Mouse (Mus musculus): ENCODE measurements around the gene Pacsin1. TPM values are rescaled to one million over a fixed set of nuclear protein-coding genes. Genes with fewer than 3 reads are reported as not detected.
"Not testable (repeated sequence)": the region's sequence is repeated elsewhere in the genome, so short reads cannot be mapped to it uniquely, and the experiment has no call there.

Pacsin1 gene
- total RNA-seq, 1 experiment from 2014 or later: 4.5 TPM

- DNase-seq: not testable (repeated sequence)
These were observed 19.8 kb upstream of the Pacsin1 start for GRCm38 (mm10) chr17:27635575-27635903.

GRCm38 (mm10) chr17:27636132-27637020, 18.9 kb upstream of the Pacsin1 start, which contains the start of gene Rps10:
Gene Rps10, minus strand, starts transcription at chr17:27636669.
- no peak for DNase-seq

DNA sequence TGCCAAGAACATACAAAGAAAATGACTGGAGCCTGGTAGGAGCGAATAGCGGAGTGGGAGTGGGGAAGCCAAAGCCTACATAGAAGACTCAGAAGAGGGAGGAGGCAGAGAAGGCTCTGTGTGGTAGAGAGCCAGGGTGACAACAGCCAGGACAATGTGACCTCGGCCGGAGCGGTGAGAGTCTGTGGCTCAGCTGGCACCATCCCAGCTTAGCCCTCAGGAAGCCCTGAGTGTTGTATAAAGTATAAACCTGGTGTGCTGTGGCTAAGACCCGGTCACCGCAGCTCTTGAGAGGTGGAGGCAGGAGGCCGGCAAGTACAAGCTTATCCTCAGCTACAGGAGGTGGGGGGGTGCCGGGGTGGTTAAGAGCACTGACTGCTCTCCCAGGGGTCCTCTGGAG, 18.0 kb upstream of the Pacsin1 start:
- peak; percentile 62 for DNase-seq

GRCm38 (mm10) chr17:27638921-27639332, 16.4 kb upstream of the Pacsin1 start:
- DNase-seq: no peak

- DNase-seq: not testable (repeated sequence)
These were observed 15.5 kb upstream of the Pacsin1 start for GRCm38 (mm10) chr17:27639851-27640250.

DNA sequence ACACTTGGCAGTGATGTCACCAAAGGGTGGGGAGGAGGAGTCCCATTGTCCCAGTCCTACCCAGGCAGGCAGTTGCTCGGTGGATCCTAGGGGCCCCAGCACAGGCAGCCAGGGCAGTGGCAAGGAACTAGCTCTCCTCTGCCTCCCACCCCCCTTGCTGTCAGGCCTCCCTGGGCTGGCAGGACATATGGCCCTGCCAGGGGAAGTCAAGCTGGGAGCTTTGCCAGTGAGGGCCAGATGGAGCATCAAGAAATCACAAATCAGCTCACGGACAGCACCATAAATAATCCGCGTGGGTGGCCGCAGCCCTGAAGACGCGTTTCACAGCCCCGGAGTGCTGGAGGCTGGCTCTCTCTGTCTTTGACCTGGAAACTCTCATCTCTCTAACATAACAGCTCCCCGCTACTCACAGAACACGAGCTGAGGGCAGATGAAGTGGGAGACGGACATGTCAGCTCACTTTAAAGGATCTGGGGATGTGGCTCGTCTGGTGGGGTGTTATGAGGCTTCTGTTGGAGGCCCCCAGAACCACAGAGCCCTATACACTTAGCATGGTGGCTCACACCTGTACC, 12.7 kb upstream of the Pacsin1 start:
- DNase-seq: peak; percentile 83

DNA sequence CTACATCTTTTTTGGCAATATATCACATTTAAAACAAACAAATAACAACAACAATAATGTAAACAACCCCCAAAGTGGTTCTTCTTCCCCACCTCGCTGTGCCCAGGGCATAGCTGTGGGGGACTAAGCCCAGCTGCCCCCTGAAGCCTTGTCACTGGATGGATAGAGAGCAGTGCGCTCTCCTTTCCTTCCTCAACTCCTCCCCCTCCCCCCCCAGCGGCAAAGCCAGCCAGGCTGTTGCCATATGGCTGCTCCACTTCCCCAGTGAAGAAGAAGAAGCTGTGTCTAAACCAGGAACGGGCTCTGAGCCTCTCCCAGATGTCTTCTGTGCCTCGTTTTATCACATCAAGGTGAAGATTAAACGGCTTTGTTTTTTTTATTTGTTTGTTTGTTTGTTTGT, 12.2 kb upstream of the Pacsin1 start:
- no peak for DNase-seq

DNA sequence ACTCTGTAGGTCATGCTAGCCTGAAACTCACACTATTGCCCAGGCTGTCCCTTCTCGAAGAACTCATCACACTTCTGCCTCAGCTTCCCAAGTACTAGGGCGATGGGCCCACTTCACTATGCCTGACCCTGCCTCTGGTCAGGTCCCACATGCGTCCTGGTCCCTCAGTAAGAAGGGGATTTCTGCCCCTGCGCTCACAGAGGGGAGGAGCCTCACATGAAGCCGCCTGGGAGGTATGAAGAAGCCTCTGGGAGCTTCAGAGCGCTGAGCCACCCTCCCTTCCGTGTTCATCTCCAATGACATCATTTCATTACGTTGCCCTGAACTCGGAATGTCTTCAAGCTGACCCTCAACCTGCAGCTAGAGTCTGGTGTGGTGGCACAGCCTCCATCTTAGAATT, 11.6 kb upstream of the Pacsin1 start:
- DNase-seq: no peak

DNA sequence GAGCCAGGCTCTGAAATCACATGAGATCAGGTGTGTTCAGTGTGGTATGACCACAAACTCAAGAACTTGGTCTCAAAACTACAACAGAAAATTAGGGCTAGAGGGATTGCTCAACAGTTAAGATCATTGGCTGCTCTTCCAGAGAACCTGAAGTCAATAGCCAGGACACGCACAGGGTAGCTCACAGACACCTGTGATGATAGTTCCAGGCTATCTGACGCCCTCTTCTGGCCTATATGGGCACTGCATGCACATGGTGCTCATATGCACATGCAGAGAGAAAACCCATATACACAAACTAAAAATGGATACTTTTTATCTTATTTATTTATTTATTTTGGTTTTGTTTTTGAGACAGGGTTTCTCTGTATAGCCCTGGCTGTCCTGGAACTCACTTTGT, 10.7 kb upstream of the Pacsin1 start:
- no peak for DNase-seq

- DNase-seq: no peak
These were observed 9.5 kb upstream of the Pacsin1 start for GRCm38 (mm10) chr17:27645807-27646206.

- DNase-seq: peak; percentile 81
These were observed 5.1 kb upstream of the Pacsin1 start for GRCm38 (mm10) chr17:27650160-27650559.

DNA sequence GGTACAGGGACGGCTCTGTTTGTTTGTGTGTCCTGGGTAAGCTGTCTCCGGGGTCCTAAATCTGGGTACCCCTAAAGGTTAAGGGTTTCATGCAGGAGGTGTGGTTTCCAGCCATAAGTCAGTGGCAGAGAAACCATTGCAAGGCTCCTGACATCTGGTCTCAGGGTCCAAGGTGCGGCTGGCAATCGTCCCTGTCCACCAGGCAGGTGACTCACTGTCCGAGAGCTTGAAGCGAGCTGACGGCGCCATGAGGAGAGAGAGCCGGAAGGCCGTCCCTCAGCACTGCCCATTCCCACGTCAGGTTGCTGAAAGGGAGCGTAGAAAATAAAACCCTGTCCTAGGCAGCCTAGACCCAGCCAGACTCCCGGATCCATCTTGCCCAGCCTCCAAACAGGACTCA, 4.7 kb upstream of the Pacsin1 start:
- peak; percentile 42 for DNase-seq

DNA sequence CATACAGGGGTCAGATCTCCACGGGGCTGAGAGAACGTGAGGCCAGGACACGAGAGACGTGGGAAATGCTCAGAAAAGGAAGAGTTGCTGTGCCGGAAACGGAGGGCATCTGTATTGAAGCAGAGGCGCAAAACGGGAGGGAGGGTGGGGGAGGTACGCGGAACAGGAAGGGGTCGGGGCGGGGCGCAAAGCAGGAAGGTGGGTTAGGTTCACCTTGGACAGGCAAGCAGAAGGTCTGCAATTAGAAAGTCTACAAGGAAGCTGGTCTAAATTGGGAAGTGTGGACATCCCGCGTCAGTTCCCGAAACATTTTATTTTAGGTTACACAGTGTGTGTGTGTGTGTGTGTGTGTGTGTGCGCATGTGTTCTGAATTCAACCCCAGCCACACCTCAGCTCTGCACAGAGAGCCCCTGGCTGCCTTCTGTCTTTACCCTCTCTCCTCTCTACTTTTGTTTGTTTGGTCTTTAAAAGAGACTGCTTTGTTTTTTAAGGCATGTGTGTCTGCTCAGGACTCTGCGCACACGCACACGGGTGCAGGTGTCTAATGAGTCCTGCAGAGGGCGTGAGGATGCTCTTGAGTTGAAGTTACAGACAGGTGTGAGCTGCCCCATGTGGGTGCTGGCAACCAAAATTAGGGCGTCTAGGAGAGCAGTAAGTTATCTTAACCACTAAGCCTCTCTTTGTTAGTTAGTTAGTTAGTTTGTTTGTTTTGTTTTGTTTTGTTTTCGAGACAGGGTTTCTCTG, 3.1 kb upstream of the Pacsin1 start:
- DNase-seq: no peak

GRCm38 (mm10) chr17:27653253-27653959, 1.9 kb upstream of the Pacsin1 start:
- DNase-seq: no peak

DNA sequence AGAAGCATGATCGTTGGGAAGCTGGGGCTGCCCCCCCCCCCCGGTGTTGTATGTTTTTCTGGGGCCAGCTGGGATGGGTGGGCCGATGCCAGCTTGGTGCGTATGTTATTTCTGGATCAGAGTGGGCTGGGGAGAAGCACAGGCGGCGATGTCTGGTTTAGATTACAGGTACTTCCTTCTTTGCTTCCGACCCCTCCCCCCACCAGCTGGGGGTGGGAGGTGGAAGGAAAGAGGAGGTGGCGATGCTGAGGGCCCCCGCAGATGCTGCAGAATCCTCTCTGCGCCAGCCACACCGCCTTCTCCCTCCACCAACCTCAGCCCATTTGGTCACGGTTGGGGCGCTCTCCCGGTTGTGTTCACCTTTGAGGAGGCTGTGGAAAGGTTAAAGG, 696 bp downstream of the Pacsin1 start:
- no peak for DNase-seq

DNA sequence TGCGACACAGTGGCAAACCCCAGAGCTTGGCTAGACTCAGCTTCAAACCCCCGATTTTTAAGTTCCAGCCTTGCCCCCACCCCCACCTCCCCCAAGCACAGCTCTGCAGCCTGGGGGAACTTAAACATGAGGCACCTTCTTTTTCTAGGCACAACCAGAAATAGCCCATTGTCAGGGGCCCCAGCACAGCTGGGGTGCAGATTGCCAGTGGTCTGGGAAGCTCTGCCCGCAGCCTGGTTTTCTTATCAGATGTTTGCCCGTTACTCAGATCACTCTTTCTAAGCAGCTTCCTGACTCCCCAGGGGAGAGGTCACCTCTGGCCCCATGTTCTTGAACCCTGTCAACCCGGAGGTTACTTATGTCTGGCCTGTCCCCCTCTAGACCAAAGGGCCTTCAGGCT, 1.1 kb downstream of the Pacsin1 start:
- DNase-seq: no peak

DNA sequence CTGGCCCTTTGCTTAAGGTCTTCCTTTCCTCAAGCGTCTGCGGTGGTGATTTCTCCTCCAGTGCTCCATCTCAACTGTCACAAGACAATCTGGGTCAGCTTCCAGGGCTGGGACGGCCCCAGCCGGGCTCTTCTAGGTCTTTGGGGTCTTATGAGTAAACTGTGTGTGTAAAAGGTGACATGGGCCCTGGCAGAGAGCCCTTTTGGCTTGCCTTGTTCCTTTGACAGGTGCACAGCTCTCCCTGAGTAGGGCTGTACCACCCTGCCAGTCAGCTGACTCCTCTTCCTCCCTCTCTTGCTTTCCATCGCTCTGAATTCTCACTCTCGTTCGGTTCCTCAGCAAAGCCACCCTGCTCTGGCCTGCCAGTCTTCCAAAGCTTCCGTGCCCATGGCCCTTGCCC, 1.8 kb downstream of the Pacsin1 start:
- DNase-seq: no peak

DNA sequence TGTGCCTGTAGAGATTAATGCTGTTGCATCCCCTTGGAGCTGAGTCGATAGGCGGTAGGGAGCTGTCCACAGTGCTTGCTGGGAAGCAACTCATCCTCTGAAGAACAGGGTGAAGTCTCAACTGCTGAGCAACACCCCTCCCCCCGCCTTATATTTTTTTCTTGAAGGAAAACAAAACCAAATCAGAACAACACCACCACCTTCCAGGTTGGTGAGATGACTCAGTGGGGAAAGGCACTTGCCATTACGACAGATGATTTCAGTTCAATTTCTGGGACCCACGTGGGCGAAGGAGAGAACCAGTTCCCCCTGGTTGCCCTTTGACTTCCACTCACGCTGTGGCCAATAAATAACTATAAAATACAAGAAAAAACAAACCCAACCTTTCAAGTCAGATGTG, 3.5 kb downstream of the Pacsin1 start:
- DNase-seq: no peak

DNA sequence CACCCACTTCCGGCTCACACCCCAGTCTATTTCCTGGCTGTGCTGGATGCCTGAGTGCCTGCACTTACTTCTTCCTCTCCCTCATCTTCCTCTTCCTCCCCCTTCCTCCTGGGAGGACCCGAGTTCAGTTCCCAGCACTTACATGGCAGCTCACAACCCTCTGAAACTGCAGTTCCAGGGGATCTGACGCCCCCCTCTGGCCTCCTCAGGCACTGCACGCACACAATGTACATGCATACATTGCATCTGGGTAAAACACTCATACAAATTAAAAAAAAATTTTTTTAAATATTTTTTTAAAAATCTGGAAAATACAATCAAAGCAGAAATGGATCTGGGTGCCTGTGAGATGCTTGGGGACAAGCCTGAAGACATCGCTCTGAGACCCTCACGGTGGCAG, 16.4 kb downstream of the Pacsin1 start:
- DNase-seq: no peak

DNA sequence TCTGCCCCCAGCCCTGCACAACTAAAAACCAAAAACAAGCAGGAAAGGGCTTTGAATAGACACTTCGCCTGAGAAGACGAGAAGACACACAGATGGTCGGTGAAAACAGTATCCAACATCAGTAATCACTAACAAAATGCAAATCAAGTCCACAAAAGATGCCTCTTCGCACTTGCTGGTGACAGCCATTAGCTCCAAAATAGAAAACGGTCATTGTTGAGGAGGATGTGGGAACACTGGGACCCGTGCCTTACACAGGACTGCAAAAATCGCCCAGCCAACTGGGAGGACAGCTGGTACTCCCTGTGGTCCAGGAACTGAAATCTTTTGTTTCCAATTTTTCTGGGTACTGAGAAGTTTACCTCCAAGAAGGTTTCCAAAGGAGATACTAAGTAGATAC, 18.6 kb downstream of the Pacsin1 start:
- no peak for DNase-seq

DNA sequence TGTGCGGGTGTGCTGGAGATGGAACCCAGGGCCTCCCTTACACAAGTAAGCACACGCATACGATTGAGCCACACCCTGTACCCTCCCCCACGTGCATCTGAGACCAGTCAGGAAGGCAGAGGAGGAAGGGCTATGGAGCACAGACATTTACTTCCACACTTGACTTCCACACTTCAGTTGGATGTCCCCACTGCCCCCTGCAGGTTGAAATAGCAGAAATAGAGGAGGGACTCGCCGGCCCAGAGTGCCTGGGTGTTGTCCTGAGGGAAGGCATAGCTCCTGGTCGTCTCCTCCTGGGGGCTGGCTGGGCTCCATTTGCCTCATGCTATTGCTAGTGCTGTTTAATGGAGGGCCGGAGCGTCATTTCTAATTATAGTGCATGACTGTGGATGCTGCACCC, 20.1 kb downstream of the Pacsin1 start:
- no peak for DNase-seq

- no peak for DNase-seq
These were observed 21.0 kb downstream of the Pacsin1 start for GRCm38 (mm10) chr17:27676270-27676669.

DNA sequence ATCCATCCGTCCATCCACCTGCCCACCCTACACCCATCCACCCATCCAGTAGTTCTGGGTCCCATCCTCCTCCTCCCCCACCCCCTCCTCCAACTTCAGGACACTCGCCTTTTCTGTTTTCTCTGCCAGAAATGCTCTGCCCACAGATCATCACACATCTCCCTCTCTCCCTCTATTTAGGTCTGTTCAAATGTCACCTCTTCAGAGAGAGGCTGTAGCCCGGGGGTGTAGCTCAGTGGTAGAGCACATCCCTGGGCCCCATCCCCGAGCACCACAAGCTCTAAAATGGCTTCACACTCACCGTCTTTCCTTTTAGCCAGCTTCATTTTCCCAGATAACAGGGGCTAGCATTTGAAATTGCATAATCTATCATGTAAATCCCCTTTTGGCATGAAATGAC, 22.4 kb downstream of the Pacsin1 start:
- DNase-seq: no peak

All from adrenal gland, postnatal 14 days (tissue).